Mouse (Mus musculus) heart, postnatal 0 days (tissue): ENCODE measurements around the gene Pi4ka.

Source experiments
- CTCF ChIP-seq: IDR thresholded peaks from 2 replicates; pipeline ENCODE4 v1.5.1; 2016; ENCODE audit warnings: antibody characterized with exemption, control low read depth, low read depth
- EP300 ChIP-seq: IDR thresholded peaks from 2 replicates; pipeline ENCODE4 v1.6.1; 2016; ENCODE audit warnings: antibody characterized with exemption, low read depth

- no peak for TF ChIP-seq EP300
- no peak for TF ChIP-seq CTCF
Observed at GRCm38 (mm10) chr16:17336089-17336488, 70.0 kb downstream of the Pi4ka start.
